Mouse (Mus musculus) induced T-regulatory cell, adult 2 months (primary cell): ENCODE measurements around the gene Sgms2.

Source experiments
- DNase-seq: peaks from one replicate; pipeline ENCODE4 v3.0.0-alpha.2; 2012; ENCODE audit warnings: low read depth

Sgms2 gene

DNA sequence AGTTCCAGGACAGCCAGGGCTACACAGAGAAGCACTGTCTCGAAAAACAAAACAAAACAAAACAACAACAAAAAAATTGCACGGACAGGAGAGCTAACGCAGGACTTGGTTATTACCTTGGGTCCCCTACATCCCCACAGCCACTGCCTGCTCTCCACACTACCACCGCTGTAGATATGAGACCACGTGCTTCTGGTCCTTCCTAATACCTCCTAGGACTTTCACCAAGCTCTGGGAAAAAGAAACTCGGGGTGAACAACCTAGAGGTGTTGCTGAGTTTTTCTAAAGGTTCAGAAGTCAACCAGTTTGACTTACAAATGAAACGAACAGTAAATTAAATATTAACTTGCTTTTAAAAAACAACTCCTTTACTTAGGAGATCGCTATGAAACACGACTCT lies 2.8 kb downstream of the Sgms2 start:
- no peak for DNase-seq

DNA sequence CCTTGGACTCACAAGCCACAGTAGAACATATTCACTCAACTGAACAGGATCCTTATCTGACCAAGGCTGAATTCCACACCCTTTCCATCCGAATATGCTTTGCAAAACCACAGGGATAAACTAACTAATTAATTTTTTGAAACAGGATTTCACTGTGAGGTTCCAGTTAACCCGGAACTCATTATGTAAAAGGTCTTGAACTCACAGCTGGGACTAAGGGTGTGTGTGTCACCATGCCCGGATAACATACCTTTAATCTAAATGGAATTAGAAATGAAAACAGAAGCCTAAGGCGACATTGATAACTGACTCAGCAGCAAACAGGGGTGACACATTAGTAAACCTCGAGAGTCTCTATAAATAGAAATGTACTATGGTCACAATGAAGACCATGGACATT lies 5.8 kb downstream of the Sgms2 start:
- DNase-seq = no peak

DNA sequence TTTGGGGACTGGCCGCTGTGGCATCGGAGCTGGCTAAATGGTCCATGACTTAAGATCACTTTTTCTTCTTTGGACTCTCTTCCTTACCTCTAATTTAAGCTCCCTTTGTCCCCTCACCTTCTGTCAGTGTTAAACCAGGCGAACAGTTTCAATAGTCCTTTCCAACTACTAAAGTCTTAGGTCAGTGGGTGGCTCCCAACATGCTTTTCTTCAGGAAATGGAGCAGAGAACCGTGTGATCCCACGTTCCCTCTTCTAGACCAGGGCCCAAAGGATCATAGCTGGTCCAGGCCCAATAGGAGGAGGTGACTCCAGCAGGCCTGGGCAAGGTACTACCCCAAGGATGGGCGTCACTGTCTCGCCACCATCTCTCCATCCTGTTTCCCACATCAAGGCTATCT lies 7.6 kb downstream of the Sgms2 start:
- DNase-seq = no peak

DNA sequence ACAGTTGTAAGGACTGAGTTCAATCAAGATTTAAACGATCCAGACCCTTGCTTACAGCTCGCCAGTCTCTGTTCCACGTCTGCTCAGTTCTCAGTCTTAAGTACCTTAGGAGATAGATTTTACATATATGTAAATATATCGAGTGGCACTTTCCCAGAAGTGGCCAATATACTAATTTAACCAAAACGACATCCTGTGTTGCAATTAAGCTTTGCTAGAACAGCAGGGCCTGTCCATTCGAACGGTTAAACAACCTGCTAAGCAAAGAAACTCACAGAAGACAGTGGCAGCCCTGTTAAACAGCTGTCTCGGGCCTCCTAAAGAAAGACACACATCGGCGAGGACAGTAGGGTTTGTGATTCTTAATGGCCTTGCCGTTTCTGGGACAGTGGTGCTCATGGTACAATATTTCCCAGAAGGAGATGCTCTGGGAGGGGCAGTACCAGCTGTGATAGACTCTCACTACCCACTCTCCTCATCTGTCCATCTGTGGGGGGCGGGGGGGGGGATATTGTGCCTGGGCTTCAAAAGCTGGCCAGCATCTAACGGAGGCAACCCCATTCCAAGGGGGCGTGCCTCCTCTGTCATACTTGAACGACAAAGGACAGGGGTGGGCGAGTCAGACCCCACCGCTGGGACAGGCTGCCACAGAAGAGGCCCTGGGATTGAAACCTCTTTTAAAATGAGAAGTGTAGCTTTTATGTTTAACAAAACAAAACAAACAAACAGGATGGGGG lies 9.1 kb downstream of the Sgms2 start:
- no peak for DNase-seq

DNA sequence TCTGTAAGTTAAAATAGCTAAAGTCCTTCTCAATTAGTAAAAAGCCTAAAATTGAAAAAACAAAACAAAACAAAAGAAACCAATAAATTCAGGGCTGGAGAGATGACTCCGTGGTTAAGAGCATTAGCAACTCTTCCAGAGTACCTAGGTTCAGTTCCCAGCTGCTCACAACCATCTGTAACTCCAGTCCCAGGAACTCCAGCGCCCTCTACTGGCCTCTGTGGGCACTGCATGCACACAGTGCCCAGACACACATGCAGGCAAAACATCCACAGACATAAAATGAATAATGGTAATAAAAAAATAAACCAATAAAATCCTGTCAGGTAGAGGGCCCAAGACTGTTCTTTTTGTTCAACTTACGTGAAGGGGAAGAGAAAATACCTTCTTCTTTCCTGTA lies 10.6 kb downstream of the Sgms2 start:
- peak; percentile 20 for DNase-seq

DNA sequence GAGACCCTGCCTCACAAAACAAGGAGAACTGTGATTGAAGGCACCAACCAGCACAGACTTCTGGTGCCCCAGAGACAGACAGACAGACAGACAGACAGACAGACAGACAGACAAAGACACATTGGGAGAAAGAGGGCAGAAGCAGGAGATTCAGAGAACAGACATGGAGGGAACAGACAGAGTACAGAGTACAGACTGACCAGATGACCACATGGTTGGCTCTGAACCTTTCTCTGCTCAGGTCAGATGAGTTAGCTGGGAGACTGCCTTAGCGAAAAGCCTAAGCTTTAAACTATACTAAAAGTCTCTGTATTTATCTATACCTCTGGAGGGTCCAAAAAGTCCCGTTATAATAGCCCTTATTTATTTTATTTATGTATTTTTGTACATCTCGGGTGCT lies 11.8 kb downstream of the Sgms2 start:
- DNase-seq = no peak

DNA sequence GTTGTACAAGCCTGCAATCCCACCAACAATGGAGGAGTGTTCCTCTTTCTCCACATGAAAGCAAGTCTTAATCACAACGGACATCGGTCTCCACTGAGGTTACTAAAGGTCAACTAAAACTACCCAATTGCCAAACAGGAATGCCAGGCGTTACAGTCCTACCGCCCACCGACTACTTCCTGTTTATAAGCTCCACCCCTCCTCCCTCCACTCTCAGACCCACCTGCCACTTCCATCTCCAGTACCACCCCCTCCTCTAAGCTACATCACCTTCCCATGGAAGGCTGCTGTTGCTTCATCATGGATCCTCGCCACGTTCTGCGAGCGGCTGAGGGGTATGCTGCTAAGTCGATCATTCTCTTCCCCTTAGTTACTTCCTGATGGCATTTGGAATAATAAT lies 15.2 kb downstream of the Sgms2 start:
- no peak for DNase-seq

DNA sequence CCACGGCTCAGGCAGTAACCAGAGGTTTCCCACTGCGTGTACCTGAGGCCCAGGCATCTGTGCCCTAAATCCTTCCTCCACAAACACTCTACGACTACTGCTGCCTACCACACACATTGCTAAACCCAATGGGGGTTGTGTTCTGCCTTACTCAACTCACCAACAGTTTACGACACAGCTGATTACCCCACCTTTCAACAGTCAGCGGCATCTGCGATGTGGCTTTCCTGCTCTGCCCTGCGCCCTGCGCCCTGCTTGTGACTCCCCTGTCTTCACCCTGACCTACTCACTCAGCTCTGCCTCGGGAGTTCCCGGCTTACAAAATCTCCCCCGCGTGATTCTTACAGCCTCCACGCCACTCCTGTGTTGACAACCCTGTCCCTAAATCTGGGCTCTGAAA lies 16.7 kb downstream of the Sgms2 start:
- DNase-seq = no peak

DNA sequence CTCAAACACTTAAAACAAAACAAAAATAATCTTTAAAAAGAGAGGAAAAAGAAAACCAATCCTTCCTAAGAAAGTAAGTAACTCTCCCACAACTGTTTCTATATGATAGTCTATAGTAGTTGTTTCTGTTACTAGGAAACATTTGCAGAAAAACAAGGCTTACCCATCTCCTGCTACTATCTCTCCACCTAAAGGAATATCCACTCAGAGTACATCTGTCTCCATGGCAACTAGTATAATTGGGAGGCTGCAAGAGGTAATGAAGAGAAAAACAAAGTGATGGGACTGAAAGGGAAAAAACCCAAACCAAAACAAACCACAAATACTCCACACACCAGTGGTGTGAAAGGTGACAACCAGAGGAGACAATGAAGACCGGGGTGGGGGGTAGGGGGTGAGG lies 17.7 kb downstream of the Sgms2 start:
- DNase-seq = no peak

DNA sequence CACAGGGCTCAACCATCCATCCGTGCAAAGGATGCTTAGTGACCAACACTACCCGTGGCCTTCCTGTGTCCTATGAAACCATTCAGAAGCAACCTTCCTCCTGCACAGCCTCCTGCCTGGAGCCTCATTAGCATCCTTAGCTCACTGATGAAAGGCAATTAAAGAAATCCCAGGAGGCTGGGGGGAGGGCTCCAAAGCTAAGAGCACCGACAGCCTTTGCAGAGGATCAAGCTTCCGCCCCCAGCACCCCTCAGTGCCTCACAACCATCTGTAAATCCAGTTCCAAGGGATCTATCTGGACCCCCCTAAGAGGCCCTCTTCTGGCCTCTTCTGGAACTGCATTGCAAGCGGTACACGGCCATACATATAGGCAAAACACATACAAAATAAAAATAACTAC lies 19.4 kb downstream of the Sgms2 start:
- peak; percentile 18 for DNase-seq

DNA sequence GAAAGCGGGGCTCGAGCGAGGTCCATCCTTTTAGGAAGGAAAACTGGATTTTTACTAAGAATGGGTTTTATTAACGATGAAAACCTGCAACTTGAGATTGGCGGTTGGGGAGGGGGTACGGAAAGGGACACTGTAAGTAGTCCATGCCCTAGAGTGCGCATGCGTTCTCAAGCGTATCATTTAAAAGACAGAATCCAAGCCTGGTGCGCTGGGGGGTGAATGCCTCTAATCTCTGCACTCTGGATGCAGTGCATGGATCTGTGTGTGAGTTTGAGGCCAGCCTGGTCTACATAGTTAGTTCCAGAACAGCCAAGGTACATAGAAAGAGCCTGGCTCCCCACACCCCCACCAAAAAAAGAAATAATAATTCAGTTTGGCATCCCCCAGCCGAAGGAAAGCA lies 19.8 kb downstream of the Sgms2 start:
- no peak for DNase-seq

DNA sequence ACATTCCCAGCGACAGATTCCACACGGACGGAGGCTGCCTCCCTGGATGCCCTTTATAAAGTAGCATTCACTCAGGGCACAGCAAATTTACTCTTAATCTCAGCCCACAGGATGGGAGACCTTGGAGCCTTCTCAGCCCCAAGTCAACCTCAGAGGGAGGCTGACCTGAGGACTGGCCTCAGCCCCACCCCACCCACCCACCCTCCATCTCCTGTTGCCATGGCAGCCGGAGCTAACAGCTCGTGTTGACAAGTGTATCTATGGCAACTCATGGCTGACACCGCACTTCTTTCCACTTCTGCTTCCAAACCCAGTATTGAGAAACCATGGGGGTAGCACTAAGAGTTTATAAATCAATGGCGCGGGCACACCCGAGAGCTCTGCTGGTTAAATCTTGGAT lies 20.4 kb downstream of the Sgms2 start:
- no peak for DNase-seq

DNA sequence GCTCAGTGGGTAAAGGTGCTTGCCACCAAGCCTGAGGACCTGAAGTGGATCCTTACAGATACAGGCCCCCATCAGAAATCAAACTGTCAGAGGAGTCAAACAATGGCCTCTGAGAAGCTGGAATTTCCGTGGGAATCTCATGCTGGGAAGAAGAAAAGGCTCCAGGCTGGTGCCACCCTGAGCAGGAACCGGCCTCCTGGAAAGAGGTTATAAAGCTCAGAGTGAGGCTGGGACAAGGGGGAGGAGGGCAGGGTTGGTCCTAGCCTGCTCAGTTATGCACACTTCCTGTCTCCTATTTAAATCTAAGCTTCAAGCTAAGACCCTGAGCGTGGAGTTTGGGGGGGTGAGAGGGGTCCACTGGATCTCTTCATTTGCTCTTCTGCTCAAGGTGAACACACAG lies 21.6 kb downstream of the Sgms2 start:
- no peak for DNase-seq

DNA sequence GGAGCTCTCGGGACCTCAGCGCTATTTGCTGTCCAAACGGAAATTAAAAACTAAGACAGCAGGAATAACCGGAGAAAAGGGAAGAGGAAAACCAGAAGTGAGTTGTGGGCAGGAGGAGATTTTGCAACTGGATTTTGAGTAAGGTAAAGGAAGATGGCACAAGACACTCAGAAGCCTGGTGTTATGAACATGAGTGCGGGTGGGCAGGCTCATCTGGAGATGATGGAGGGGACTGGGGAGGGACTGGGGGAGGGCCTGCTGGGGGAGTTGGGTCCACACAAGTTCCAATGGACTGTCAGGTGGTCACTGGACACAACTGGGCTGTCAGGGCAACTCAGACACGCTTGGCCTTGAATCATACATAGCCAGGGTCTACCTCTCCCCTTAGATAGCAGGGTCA lies 24.8 kb downstream of the Sgms2 start:
- DNase-seq = no peak

DNA sequence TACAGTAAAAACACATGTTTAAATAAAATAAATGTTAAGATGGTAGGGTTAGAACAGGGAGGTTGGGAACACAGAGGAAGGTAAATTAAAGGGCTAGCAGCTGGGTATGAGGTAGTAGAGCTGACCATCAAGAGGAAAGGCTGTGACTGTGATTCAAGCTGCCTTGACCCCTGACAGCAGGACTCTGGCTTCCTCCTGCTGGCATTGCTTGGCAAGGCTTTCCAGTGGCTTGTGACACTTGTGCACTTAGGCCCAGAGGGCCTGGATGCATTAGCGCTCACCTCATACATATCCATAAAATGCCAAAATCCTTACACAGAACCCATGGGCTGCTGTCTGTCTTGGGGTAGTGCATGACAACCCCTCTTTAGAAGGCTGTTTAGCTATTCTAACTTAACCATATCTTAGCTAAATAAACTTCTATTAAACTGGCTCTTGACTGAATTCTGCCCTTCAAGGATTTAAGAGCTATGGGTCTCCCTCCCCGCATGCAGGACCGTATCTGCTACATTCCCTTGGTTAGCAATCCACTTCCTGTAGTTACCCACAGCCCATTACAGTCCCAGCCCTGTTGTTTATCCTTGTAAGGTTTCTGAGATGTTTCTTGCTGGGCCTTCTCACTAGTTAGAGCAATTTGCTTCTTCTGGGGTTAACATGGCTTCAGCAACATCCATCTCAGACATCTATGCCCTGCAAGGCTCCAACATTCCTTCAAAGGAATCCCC lies 25.5 kb downstream of the Sgms2 start:
- DNase-seq = no peak

DNA sequence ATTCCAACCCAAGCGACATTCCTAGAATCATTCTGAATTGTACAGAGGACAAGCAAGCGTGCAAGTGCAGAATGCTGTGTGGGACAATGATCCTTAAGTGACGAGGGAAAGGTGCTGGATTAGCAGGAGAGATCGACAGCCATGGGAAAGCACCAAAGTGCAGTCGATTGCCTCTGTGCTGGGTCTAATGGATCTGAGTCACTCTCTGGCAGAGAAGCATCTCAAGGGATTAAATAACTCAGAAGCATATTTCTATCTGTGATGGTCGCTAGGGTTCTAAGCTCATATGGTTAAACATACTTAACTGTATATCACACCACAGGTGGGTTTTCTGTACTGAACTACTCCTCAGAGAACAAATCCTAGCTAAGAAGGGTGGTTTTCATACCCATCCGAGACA lies 118.2 kb downstream of the Sgms2 start:
- DNase-seq = no peak

DNA sequence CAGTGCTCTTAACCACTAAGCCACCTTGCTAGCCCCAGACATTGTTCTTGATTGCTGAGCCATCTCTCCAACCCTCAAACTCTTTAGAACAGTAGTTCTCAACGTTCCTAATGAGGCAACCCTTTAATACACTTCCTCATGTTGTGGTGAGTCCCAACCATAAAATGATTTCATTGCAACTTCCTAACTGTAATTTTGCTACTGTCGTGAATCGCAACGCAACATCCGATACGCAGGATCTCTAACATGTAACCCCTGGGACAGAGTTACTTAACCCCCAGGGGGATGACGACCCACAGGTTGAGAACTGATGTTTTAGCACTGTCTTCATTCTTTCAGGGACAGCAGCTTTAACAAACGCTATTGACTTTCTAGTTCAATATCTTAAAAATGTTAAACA lies 122.5 kb downstream of the Sgms2 start:
- no peak for DNase-seq

DNA sequence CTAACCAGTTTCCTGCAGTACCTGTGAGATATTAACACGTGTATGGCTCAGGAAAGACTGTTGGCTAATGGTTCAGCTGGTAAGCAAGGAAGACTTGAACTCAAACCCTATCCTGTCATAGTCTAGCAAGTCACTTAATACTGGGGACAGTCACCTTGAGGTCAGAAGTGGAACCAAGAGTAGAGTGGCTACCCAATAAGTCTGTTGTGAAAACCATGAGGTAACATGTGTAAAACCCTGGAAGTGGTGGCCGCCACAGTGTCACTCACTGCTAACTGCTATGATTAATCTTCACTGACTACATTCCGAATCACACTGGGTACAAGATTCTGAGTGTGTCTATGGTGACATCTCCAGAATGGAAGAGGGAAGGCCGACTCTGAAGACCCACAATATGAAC lies 123.8 kb downstream of the Sgms2 start:
- no peak for DNase-seq

DNA sequence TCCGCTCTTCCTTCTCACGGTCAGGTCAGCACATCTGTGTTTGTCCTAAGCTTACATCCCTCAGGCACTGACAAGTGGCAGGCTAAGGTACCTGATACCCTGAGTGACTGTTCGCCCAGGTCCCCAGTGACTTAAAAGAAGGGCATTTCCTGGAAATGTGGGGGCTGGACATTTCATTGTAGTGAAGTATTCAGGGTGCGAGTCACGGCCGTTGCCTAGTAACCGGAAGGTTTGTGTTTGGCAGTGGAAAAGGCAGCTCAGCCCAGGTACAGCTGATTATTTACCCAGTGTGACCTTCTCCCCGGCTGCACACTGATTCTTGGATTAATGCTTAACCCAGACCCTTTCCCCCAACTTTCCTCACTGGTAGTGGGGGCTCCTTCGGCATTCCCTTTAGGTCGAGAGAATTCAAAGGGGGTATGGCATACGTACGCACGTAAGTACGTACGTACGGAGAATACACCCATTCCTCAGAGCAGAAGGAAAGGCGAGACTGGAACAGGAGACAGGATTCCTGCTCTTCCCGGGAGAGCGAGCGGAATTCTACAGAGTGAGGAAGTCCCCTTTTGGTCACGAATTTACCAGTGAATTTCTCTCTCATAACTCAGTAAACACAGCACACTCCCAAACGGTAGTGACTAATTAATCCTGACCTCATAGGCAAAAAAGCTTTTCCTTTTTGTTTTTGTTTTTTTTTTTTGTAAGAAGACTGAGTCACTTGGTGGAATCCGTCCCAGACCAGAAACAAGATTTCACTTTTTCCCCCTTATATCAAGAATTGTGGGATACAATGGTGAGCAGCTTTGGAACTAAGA lies 126.4 kb downstream of the Sgms2 start:
- DNase-seq = no peak

DNA sequence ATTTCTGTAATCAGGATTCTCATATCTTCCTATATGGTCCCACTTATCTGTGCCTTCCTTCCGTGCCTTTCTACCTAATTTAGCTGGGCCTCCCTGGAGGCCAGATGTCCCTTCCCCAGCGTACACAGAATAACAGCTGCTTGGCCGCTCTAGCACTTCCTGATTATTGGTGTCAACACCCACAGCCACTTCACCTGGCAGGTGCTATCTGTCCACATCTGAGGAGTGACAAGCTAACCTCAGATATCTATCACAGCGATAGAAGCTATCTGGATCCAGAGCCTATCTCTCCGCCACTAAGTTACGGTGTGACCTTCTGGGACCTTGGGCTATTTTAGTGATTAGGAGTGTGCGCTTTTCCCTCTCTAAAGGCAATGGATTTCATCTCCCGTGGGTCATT lies 127.0 kb downstream of the Sgms2 start:
- no peak for DNase-seq

DNA sequence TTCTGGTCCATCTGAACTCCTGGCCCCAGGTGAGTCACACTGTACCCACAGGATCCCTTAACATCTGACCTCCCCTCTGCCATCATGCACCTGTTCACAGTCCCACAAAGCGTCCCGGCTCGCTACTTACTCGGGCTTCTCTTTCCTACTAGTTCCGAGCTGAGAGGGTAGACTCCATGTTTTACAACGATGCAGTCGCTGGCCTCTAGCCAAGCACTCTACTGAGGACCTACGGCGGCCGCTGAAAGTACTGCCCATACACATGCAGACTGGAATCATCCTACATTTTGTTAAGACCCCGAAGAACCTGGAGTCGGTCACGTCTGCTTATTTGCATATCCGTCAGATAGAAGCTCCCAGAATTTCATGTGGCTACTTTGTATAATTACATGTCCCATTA lies 127.6 kb downstream of the Sgms2 start:
- no peak for DNase-seq

DNA sequence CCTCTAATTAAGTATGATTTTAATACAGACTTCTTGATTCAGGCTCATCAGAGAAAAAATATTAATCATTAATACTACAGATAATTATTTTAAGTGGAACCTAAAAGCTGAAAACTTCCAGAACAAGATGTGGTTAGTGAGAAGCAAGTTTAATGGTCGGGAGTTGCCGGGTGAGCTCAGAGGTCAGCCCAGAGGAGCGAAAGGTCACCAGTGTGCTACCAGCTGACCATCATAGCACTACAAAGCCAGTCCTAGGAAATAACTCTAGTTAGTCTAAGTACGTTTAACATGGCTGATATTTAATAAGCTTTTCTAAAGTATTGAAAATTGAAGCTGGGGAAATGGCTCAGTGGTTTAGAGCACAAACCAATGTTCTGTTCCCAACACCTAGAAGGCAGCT lies 129.3 kb downstream of the Sgms2 start:
- no peak for DNase-seq

DNA sequence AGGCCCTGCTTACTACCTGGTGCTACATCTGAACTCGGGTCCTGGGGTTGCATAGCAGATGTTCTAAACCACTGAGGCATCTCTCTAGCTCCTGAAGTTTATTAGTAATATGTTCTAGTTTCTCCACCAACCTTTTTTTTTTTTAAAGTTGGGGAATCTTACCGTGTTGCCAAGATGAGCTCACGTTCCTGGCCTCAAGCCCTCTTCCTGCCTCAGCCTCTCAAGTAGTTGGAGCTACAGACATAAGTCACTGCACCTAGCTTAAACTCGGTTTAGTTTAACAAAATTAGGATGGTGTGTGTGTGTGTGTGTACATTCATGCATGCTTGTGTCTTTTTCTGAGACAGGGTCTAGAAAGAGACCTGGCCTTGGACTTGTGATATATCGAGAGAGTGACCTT lies 132.2 kb downstream of the Sgms2 start:
- DNase-seq = no peak
